Mouse (Mus musculus) lung, embryonic 16.5 days (tissue): ENCODE measurements around the gene Slco3a1. TPM values are rescaled to one million over a fixed set of nuclear protein-coding genes. Genes with fewer than 3 reads are reported as not detected.

Experiments
- ATAC-seq: fragments of 200-750 bp; cut with Nextera tagmentation; 2 replicates; pipeline ENCODE4 v1.8.0; 2017; ENCODE audit warnings: low read depth, mild to moderate bottlenecking, moderate library complexity
- H3K27ac ChIP-seq: fragments of 300-500 bp; sonication (generic); 2 replicates; pipeline ENCODE4 v1.5.1; 2014; ENCODE audit warnings: mild to moderate bottlenecking, control low read depth, low read length
- H3K27me3 ChIP-seq: fragments of 300-500 bp; sonication (generic); 2 replicates; pipeline ENCODE4 v1.6.1; 2014; ENCODE audit warnings: low read depth, low read length, mixed read lengths; ENCODE audit not compliant: control insufficient read depth, insufficient read depth
- H3K36me3 ChIP-seq: fragments of 300-500 bp; sonication (generic); 2 replicates; pipeline ENCODE4 v1.6.1; 2014; ENCODE audit warnings: low read length; ENCODE audit not compliant: control insufficient read depth, insufficient read depth
- H3K4me1 ChIP-seq: fragments of 300-500 bp; sonication (generic); replicated peaks from 2 replicates; pipeline ENCODE4 v1.6.1; 2014; ENCODE audit warnings: low read length, mixed read lengths; ENCODE audit not compliant: control insufficient read depth, insufficient read depth
- H3K4me2 ChIP-seq: fragments of 300-500 bp; sonication (generic); 2 replicates; pipeline ENCODE4 v1.6.1; 2014; ENCODE audit warnings: low read depth, low read length, control low read depth
- H3K4me3 ChIP-seq: fragments of 300-500 bp; sonication (generic); 2 replicates; pipeline ENCODE4 v1.5.1; 2014; ENCODE audit warnings: mild to moderate bottlenecking, low read length, control low read depth
- H3K9ac ChIP-seq: fragments of 300-500 bp; sonication (generic); 2 replicates; pipeline ENCODE4 v1.6.1; 2014; ENCODE audit warnings: low read length, control low read depth
- H3K9me3 ChIP-seq: fragments of 300-500 bp; sonication (generic); 2 replicates; pipeline ENCODE4 v1.6.1; 2016; ENCODE audit warnings: low read length; ENCODE audit not compliant: control insufficient read depth
- WGBS: fragments of 180-500 bp; shearing (Covaris S2); extraction: QIAGEN DNeasy Blood & Tissue Kit; methylation state at CpG from one replicate; pipeline ENCODE4 v1.1.7; 2014; 5-methylcytosine and 5-hydroxymethylcytosine counted together
- polyA plus RNA-seq: library from polyadenylated mRNA; unstranded; fragments of >200 nt; fragmentation: Nextera tagmentation; extraction: Ambion mirVana; gene quantifications from 2 replicates; pipeline ENCODE4 v1.2.1, GENCODE M21; 2015

Gene Slco3a1
- polyA plus RNA-seq, 1 experiment from 2014 or later: 9.7 TPM

DNA sequence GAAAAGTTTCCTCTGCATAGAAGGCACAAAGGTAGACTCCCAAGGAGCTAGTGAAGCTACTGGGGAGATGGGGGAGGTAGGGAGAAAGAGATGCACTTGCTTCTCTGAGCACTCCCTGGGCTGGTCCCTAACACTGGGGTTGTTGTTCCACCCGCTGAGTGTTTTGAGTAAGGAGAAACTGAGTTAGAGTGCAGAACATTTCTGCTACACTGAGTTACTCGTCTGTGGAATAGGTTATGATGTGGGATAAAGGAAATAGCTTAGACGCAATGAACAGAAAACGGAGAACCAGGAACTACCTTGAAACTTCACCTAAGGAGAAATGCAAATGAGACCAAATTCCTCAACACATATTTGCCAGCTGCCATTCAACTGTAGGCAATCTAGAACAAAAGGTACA lies 155.4 kb downstream of the Slco3a1 start:
- no peak overlapping the region for H3K9ac ChIP-seq
- no peaks in the 10 kb centered on the region for H3K4me1 ChIP-seq
- H3K27me3 ChIP-seq: no peaks in the 10 kb centered on the region
- H3K9me3 ChIP-seq: no peaks in the 10 kb centered on the region
- H3K27ac ChIP-seq: no peak overlapping the region
- H3K36me3 ChIP-seq: no peaks in the 10 kb centered on the region
- H3K4me3 ChIP-seq: no peak overlapping the region
- no peak for ATAC-seq
- no peak overlapping the region for H3K4me2 ChIP-seq
- 87% methylated on average over 4 of the region's 4 CpGs for WGBS

DNA sequence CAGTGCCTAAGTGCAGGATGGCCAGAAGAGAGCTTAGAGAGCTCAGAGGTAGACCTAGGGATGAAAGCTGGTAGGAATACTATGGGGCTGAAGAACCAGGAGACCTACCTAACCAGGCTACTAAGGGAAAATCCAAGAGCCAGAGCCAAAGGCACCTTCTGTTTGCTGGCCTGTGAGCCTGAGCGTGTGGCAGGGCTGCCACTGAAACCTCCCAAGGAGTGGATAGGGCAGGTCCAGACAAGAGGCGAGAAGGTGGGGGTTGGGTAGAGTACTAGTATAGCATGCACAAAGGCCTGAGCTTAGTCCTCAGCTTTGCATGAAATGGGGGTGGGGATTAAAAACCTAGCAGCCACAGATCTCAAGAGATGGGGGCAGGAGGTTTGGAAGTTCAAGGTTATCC lies 156.3 kb downstream of the Slco3a1 start:
- no peak overlapping the region for H3K4me2 ChIP-seq
- H3K36me3 ChIP-seq: no peaks in the 10 kb centered on the region
- H3K4me3 ChIP-seq: no peak overlapping the region
- H3K27me3 ChIP-seq: no peaks in the 10 kb centered on the region
- no peaks in the 10 kb centered on the region for H3K9me3 ChIP-seq
- 71% methylated on average over 2 of the region's 2 CpGs for WGBS
- ATAC-seq: no peak
- H3K27ac ChIP-seq: no peak overlapping the region
- H3K4me1 ChIP-seq: no peaks in the 10 kb centered on the region
- H3K9ac ChIP-seq: no peak overlapping the region

DNA sequence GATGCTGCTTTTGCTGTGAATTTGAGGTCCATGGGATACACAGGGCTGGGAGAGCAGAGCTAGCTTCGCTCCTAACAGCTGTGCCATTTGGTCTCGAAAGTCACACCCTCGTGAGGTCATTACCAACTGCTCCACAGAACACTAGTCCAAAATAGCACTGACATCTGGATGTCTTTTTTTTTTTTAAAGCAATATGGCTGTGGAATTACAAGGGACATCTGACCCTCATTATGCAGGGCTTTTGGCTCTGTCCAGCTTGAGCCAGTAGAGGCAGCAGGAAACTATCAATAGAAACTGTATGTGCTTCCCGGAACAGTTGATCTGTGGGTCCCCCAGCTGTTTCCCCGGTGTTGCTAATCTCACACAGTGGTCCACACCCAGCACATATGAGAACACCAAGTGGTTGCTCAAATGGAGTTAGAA lies 163.1 kb downstream of the Slco3a1 start:
- H3K36me3 ChIP-seq: no peaks in the 10 kb centered on the region
- WGBS: 58% methylated on average over 5 of the region's 5 CpGs
- H3K27ac ChIP-seq: no peak overlapping the region
- no peak overlapping the region for H3K9ac ChIP-seq
- H3K27me3 ChIP-seq: no peaks in the 10 kb centered on the region
- peak; percentile 43; the same call in 1 of the 2 replicates for ATAC-seq
- H3K4me3 ChIP-seq: no peak overlapping the region
- no peaks in the 10 kb centered on the region for H3K9me3 ChIP-seq
- H3K4me2 ChIP-seq: no peak overlapping the region
- H3K4me1 ChIP-seq: no peaks in the 10 kb centered on the region

DNA sequence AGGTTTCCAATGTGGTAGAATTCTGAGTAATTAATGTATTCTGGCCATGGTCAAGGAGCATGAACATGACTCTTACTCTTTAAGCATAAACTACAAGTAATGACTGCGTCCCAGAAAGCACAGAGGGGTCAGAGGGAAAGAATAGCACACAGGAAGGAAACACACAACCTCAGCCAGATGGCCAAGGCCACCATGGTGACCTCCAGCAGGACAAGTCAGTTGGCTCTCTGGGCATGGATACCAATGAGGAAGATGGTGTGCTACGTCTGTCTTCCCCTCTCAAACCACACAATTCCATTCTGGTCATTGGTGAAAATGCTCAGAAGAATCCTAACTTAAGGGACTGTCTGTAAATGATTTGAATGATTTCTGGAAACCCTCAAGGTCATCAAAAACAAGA lies 165.0 kb downstream of the Slco3a1 start:
- no peak overlapping the region for H3K9ac ChIP-seq
- H3K36me3 ChIP-seq: no peaks in the 10 kb centered on the region
- H3K4me2 ChIP-seq: no peak overlapping the region
- no peak overlapping the region for H3K4me3 ChIP-seq
- ATAC-seq: no peak
- H3K27me3 ChIP-seq: no peaks in the 10 kb centered on the region
- H3K4me1 ChIP-seq: no peaks in the 10 kb centered on the region
- no peak overlapping the region for H3K27ac ChIP-seq
- whole genome bisulfite sequencing: 67% methylated on average over 2 of the region's 2 CpGs
- no peaks in the 10 kb centered on the region for H3K9me3 ChIP-seq

DNA sequence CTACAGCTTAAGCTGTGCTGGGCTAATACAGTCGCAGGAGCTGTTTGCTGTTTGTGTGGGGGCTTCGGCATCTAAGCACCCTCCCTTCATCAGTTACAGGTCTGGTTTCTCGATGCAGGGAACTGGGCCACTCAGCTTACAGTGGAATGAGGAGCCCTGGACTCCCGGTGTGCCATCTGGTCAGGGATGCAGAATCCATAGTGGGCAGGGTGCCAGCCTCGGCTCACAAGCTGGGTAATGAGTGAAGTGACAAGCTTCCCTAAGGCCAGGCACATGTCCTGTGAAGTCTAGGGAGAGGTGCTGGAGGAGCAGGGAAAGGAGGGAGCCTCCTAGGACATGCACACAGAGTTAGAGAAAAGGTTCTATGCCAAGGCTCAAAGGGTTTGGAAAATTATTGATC lies 168.3 kb downstream of the Slco3a1 start:
- no peak overlapping the region for H3K4me3 ChIP-seq
- no peak overlapping the region for H3K4me2 ChIP-seq
- ATAC-seq: no peak
- H3K9me3 ChIP-seq: no peaks in the 10 kb centered on the region
- 63% methylated on average over 5 of the region's 5 CpGs for WGBS
- H3K9ac ChIP-seq: no peak overlapping the region
- H3K27me3 ChIP-seq: no peaks in the 10 kb centered on the region
- H3K36me3 ChIP-seq: no peaks in the 10 kb centered on the region
- no peak overlapping the region for H3K27ac ChIP-seq
- H3K4me1 ChIP-seq: no peaks in the 10 kb centered on the region

DNA sequence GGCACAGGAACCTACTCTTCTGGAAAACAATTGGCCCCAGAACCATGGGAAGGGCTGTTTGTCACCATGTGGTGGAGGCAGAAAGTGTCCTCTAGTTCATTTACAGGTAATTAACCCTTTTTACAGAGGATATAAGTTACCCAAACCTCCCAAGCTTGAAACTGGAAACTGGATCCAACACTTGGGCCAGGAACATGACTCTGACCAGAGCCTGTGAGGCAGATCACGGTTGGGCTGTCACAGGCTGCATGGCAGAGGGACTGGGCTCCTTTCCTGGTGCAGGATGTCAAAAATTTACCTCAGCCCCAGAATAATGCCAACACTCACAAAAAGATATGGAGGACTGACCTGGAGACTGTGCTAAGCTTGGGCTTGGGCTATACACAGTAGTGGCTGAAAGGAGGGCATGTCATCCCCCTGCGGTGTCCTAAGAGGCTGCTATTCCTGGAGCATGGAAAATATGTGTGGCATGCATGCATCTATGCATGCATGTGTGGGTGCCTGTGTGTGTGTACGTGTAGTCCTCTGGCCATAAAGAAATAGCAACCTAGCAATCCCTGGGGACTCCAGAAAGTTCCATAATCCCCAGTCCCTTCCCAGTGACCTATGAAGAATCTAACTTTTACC lies 171.4 kb downstream of the Slco3a1 start:
- Histone ChIP-seq H3K27ac (no peak overlapping the region), H3K36me3 (no peaks in the 10 kb centered on the region), H3K4me3 (no peak overlapping the region), H3K4me2 (no peak overlapping the region), H3K9ac (no peak overlapping the region), H3K4me1 (no peaks in the 10 kb centered on the region), H3K27me3 (no peaks in the 10 kb centered on the region), H3K9me3 (no peaks in the 10 kb centered on the region)
- ATAC-seq: no peak
- WGBS: 73% methylated on average over 3 of the region's 3 CpGs

DNA sequence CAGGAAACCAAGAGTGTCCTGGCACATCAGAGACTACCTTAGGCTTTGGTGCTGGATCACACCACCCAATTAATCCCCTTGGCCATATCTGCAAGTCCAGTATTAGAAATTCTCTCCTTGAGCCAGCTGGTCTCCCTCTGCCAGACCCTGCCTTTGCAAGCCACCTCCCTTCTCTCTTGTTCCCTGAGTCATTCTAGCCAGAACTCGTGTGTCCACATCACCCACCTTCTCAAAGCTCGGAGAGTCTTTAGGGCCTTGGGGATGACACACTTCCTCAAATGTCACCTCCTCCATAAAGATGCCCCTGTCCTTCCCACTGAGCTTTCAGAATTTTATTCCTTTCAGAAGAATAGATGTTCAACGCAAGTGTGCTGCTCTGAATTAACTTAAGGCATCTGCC lies 172.3 kb downstream of the Slco3a1 start:
- Histone ChIP-seq H3K9ac (no peak overlapping the region), H3K4me2 (no peak overlapping the region), H3K27ac (no peak overlapping the region), H3K36me3 (no peaks in the 10 kb centered on the region), H3K4me1 (no peaks in the 10 kb centered on the region), H3K9me3 (no peaks in the 10 kb centered on the region), H3K27me3 (no peaks in the 10 kb centered on the region), H3K4me3 (no peak overlapping the region)
- no peak for ATAC-seq
- 67% methylated on average over 3 of the region's 3 CpGs for WGBS

DNA sequence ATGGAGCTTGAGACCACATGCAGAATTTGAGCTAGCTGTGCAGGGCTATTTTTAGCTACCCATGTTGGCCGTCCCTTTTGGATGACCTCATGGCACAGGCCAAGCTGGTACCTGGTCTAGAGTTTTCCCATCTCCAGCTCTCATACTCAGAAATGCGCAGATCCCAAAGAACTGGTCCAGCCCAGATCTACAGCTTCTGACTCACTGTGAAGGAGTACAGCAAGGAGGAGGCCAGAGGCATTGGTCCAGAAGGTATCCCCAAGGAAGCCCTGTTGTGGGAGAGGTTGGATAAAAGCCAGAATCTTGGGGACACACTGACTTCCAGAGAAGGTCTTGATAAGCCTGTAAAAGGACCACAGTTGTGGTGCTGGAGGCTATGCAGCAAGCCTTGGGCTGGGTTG lies 172.7 kb downstream of the Slco3a1 start:
- no peak overlapping the region for H3K4me3 ChIP-seq
- H3K27me3 ChIP-seq: no peaks in the 10 kb centered on the region
- no peak for ATAC-seq
- no peak overlapping the region for H3K9ac ChIP-seq
- H3K4me1 ChIP-seq: no peaks in the 10 kb centered on the region
- H3K4me2 ChIP-seq: no peak overlapping the region
- no peaks in the 10 kb centered on the region for H3K36me3 ChIP-seq
- no peaks in the 10 kb centered on the region for H3K9me3 ChIP-seq
- WGBS: 58% methylated on average over 2 of the region's 2 CpGs
- no peak overlapping the region for H3K27ac ChIP-seq

DNA sequence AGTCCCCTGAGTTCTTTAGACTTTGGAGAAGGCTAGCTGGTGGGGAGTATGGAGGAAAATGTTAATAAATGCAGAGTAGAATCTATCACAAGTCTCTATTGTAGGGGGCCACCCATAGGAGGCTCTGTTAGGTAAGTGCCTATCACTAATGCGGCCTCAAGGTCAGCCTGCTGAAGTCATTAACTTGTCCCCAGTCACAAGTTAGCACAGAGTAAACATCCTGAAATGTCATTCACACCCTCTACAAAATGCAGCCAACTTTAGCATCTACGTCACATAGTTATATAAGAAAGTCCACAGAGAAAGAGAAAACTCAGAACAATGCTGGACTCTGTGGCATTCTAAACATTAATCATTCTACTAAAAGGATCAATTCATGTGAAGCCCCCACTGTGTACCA lies 173.5 kb downstream of the Slco3a1 start:
- Histone ChIP-seq H3K27me3 (no peaks in the 10 kb centered on the region), H3K27ac (no peak overlapping the region), H3K9ac (no peak overlapping the region), H3K4me3 (no peak overlapping the region), H3K4me2 (no peak overlapping the region), H3K9me3 (no peaks in the 10 kb centered on the region), H3K36me3 (no peaks in the 10 kb centered on the region), H3K4me1 (no peaks in the 10 kb centered on the region)
- WGBS: 63% methylated on average over 2 of the region's 2 CpGs
- no peak for ATAC-seq

DNA sequence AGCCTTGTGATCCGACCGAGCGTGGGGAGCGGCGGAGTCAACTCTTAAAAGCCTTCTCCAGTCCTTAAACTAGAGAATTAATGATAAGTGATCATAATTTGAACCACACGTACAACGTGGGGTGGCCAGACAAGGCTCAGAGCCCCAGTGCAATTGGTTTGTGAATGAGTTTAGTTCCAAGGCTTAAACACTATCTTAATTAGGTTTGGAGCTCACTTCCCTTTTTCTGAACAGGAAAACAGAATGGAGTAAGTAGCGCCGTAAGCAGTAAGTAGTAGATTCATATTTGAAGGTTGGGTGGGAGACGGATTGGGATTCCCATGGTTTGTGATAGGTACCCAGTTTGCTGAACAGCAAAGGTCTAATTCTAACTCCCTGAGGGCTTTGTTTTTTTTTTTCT lies 176.7 kb downstream of the Slco3a1 start:
- H3K9me3 ChIP-seq: no peaks in the 10 kb centered on the region
- ATAC-seq: no peak
- WGBS: 83% methylated on average over 10 of the region's 10 CpGs
- H3K4me2 ChIP-seq: no peak overlapping the region
- no peak overlapping the region for H3K9ac ChIP-seq
- H3K36me3 ChIP-seq: no peaks in the 10 kb centered on the region
- no peak overlapping the region for H3K27ac ChIP-seq
- H3K4me1 ChIP-seq: no peaks in the 10 kb centered on the region
- no peaks in the 10 kb centered on the region for H3K27me3 ChIP-seq
- H3K4me3 ChIP-seq: no peak overlapping the region
